ENCODE assay signal across 25 mouse cellular contexts in the genomic region with DNA sequence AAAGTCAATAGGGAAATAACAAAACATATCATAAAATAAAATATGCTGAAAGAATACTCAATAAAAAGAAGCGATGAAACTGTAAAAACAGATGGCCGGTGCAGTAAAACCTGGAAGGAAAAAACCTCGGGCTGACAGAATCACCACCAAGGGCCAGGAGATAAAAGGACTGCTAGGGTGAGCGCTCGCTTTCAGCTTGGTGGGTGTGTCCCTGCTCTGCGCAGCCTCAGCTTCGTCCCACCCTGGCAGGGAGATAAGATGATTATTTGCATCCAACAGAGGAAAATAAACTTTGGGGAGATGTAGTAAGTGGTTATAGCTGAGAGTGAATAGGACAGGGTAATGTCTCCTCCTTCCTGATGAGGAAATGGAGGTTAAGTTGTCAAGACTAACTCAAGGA. TPM values are rescaled to one million over a fixed set of nuclear protein-coding genes. Genes with fewer than 3 reads are reported as not detected.
DNase-seq lines count a peak whose midpoint lies in the region; ATAC-seq and TF ChIP-seq lines count a peak whose summit lies in the region.
"Had no signal": no experiment of that assay in that cellular context is flagged by ENCODE, and none has a peak within 500 bp of the region (broad histone marks: within the 10 kb centered on the region; RNA-seq: fewer than 3 reads in every experiment).

No protein-coding gene starts in this region.

- H3K9ac ChIP-seq in liver, embryonic 11.5 days (ENCODE audit: low read depth, low read length): no peak overlapping the region
- H3K9ac ChIP-seq: hindbrain, embryonic 15.5 days; limb, embryonic 13.5 days; neural tube, embryonic 12.5 days had no signal

- H3K36me3 ChIP-seq in liver, embryonic 11.5 days (ENCODE audit: control insufficient read depth, insufficient read depth, low read length): no peaks in the 10 kb centered on the region
- H3K36me3 ChIP-seq: embryonic facial prominence, embryonic 10.5 days; hindbrain, embryonic 15.5 days; limb, embryonic 13.5 days; midbrain, embryonic 10.5 days; neural tube, embryonic 12.5 days had no signal

- TF ChIP-seq CTCF in gastrocnemius, adult 2 months (IDR thresholded peaks at IDR 0.05): no peak

- H3K4me1 ChIP-seq in liver, embryonic 11.5 days (replicated peaks; ENCODE audit: control insufficient read depth, insufficient read depth, low read length): no peaks in the 10 kb centered on the region
- H3K4me1 ChIP-seq: embryonic facial prominence, embryonic 10.5 days; limb, embryonic 13.5 days; neural tube, embryonic 12.5 days had no signal

- WGBS in liver, embryonic 11.5 days: 29% methylated on average over 7 of the region's 7 CpGs

- no peak overlapping the region for H3K4me2 ChIP-seq in liver, embryonic 11.5 days
- H3K4me2 ChIP-seq: hindbrain, embryonic 15.5 days; limb, embryonic 13.5 days; neural tube, embryonic 12.5 days had no signal

- no peaks in the 10 kb centered on the region for H3K27me3 ChIP-seq in liver, embryonic 11.5 days (replicated peaks; ENCODE audit: control insufficient read depth, insufficient read depth, low read length)
- H3K27me3 ChIP-seq: hindbrain, embryonic 15.5 days; neural tube, embryonic 12.5 days had no signal

- no peaks in the 10 kb centered on the region for H3K9me3 ChIP-seq in liver, embryonic 11.5 days (ENCODE audit: control insufficient read depth, low read length)
- H3K9me3 ChIP-seq: embryonic facial prominence, embryonic 10.5 days; hindbrain, embryonic 15.5 days; limb, embryonic 13.5 days; midbrain, embryonic 10.5 days; neural tube, embryonic 12.5 days had no signal

- no peak overlapping the region for H3K27ac ChIP-seq in gastrocnemius, adult 2 months
- H3K27ac ChIP-seq in liver, embryonic 11.5 days (ENCODE audit: low read depth, low read length): no peak overlapping the region
- H3K27ac ChIP-seq: embryonic facial prominence, embryonic 10.5 days; hindbrain, embryonic 15.5 days; limb, embryonic 13.5 days; midbrain, embryonic 10.5 days; neural tube, embryonic 12.5 days had no signal

- DNase-seq in gastrocnemius, adult 2 months: no peak
- DNase-seq in gastrocnemius, adult 18-20 months (ENCODE audit: low spot score): no peak
- DNase-seq in c-Kit-negative CD71-positive TER-119-positive erythroid progenitor cells, embryonic 14.5 days (ENCODE audit: low read depth, low spot score): peak; percentile 29
- DNase-seq in liver, embryonic 11.5 days (ENCODE audit: low spot score): no peak
- DNase-seq in cerebellum, postnatal 25 days: no peak
- no peak for DNase-seq in thymus, postnatal 25 days
- no peak for DNase-seq in cerebellum, adult 8-10 months
- DNase-seq: adrenal gland, postnatal 25 days; cerebellum, postnatal 14 days; heart, adult 18-20 months; kidney, adult 18-20 months; kidney, postnatal 25 days had no signal

- peak; percentile 61 for ATAC-seq in liver, embryonic 11.5 days (replicated peaks; ENCODE audit: low FRiP score)
- ATAC-seq in megakaryocyte-erythroid progenitor cell, adult 5-6 weeks (replicated peaks; ENCODE audit: low FRiP score, low TSS enrichment, poor library complexity, severe bottlenecking): peak; percentile 57
- ATAC-seq: forebrain, embryonic 16.5 days; lung, postnatal 0 days had no signal

- intact Hi-C loops in gastrocnemius, adult 2 months (cut with DNase I): no loop called here

- H3K4me3 ChIP-seq in gastrocnemius, adult 2 months: peak overlapping the region; percentile 21; the same call in 1 of the 2 replicates
- no peak overlapping the region for H3K4me3 ChIP-seq in liver, embryonic 11.5 days (ENCODE audit: low read depth, low read length)
- H3K4me3 ChIP-seq: embryonic facial prominence, embryonic 10.5 days; hindbrain, embryonic 15.5 days; limb, embryonic 13.5 days; midbrain, embryonic 10.5 days; neural tube, embryonic 12.5 days had no signal

RNA-seq across cellular contexts. Expression of a gene that starts 3.3 kb away (rescaled TPM):
- not detected for total RNA-seq in gastrocnemius, adult 2 months (2021)
- not detected for total RNA-seq in gastrocnemius, adult 18-20 months (2021)
- not detected in 2 replicates for polyA plus RNA-seq in liver, embryonic 11.5 days (2014; fragmentation: Nextera tagmentation; extraction: Ambion mirVana)
- not detected in 2 replicates for total RNA-seq in megakaryocyte-erythroid progenitor cell, adult 5-6 weeks (2014; fragmentation: Nextera tagmentation)
- total RNA-seq in megakaryocyte-erythroid progenitor cell, adult 5-6 weeks (2017): not detected in 2 replicates
- total RNA-seq: adrenal gland, postnatal 25 days; gastrocnemius, adult 8-10 months; heart, adult 18-20 months; heart, postnatal 25 days; layer of hippocampus, postnatal 10 days; left cerebral cortex, postnatal 10 days had no signal
- polyA plus RNA-seq: embryonic facial prominence, embryonic 10.5 days; forebrain, embryonic 16.5 days; hindbrain, embryonic 15.5 days; limb, embryonic 13.5 days; lung, postnatal 0 days; midbrain, embryonic 10.5 days; neural tube, embryonic 12.5 days; spleen, adult 2 months had no signal

RNA-seq across cellular contexts. Expression of a gene that starts 44.9 kb away (rescaled TPM):
- total RNA-seq in gastrocnemius, adult 2 months (2021): 1 to 10 TPM in 1 of 2 experiments, under 1 TPM in 1; 0.87 to 1.3 TPM
- total RNA-seq in gastrocnemius, adult 18-20 months (2021): under 1 TPM; 0.71 to 0.78 TPM
- polyA plus RNA-seq in liver, embryonic 11.5 days (2014; fragmentation: Nextera tagmentation; extraction: Ambion mirVana): 49.0 and 52.3 TPM in 2 replicates
- total RNA-seq in megakaryocyte-erythroid progenitor cell, adult 5-6 weeks (2014; fragmentation: Nextera tagmentation): 8.9 and 11.2 TPM in 2 replicates
- total RNA-seq in megakaryocyte-erythroid progenitor cell, adult 5-6 weeks (2017): 2.1 and 4.2 TPM in 2 replicates
